Mouse (Mus musculus) midbrain, embryonic 11.5 days (tissue): ENCODE results near the gene Hdlbp. TPM values are rescaled to one million over a fixed set of nuclear protein-coding genes. Genes with fewer than 3 reads are reported as not detected.

Experiments used
- polyA plus RNA-seq: library from polyadenylated mRNA; unstranded; fragments of >200 nt; fragmentation: Nextera tagmentation; extraction: Ambion mirVana; gene quantifications from 2 replicates; pipeline ENCODE4 v1.2.1, GENCODE M21; 2014

Gene Hdlbp
- polyA plus RNA-seq, 1 experiment from 2014 or later: 88.2 TPM

Other genes starting within 250 kb of the Hdlbp start
- gene Sned1, start 243.0 kb downstream of the Hdlbp start, polyA plus RNA-seq: 1.8 and 2.0 TPM in 2 replicates
- gene Mterf4, start 172.9 kb downstream of the Hdlbp start, polyA plus RNA-seq: 31.8 and 38.4 TPM in 2 replicates
- 88.5 and 94.8 TPM in 2 replicates for gene Ppp1r7, start 136.0 kb downstream of the Hdlbp start, polyA plus RNA-seq
- 15.0 and 16.0 TPM in 2 replicates for gene Pask, start 135.3 kb downstream of the Hdlbp start, polyA plus RNA-seq
- gene Ano7, start 104.9 kb downstream of the Hdlbp start, polyA plus RNA-seq: 0.31 TPM in 1 of 2 replicates, not detected in the other
- 3.2 and 3.3 TPM in 2 replicates for gene Farp2, start 33.3 kb upstream of the Hdlbp start, polyA plus RNA-seq
- 187 and 198 TPM in 2 replicates for gene Stk25, start 179.8 kb upstream of the Hdlbp start, polyA plus RNA-seq
- 26.6 and 31.3 TPM in 2 replicates for gene Bok, start 206.8 kb upstream of the Hdlbp start, polyA plus RNA-seq